Mouse (Mus musculus) forebrain, embryonic 16.5 days (tissue): Measurements from ENCODE around the gene Gm9837. TPM values are rescaled to one million over a fixed set of nuclear protein-coding genes. Genes with fewer than 3 reads are reported as not detected.

Experiments used
- ATAC-seq: fragments of 200-750 bp; cut with Nextera tagmentation; 2 replicates; pipeline ENCODE4 v1.8.0; 2017; ENCODE audit warnings: mild to moderate bottlenecking, moderate library complexity
- H3K27ac ChIP-seq: fragments of 300-500 bp; sonication (generic); 2 replicates; pipeline ENCODE4 v1.5.1; 2014; ENCODE audit warnings: low read length, control low read depth
- H3K27me3 ChIP-seq: fragments of 300-500 bp; sonication (generic); replicated peaks from 2 replicates; pipeline ENCODE4 v1.6.1; 2014; ENCODE audit warnings: low read length; ENCODE audit not compliant: control insufficient read depth, insufficient read depth
- H3K36me3 ChIP-seq: fragments of 300-500 bp; sonication (generic); 2 replicates; pipeline ENCODE4 v1.6.1; 2014; ENCODE audit not compliant: control insufficient read depth, insufficient read depth
- H3K4me1 ChIP-seq: fragments of 300-500 bp; sonication (generic); replicated peaks from 2 replicates; pipeline ENCODE4 v1.6.1; 2014; ENCODE audit warnings: low read length; ENCODE audit not compliant: control insufficient read depth, insufficient read depth
- H3K4me2 ChIP-seq: fragments of 300-500 bp; sonication (generic); 2 replicates; pipeline ENCODE4 v1.6.1; 2014; ENCODE audit warnings: mild to moderate bottlenecking, low read length, control low read depth
- H3K4me3 ChIP-seq: fragments of 300-500 bp; sonication (generic); replicated peaks from 2 replicates; pipeline ENCODE4 v1.5.1; 2014; ENCODE audit warnings: mild to moderate bottlenecking, low read length, control low read depth
- H3K9ac ChIP-seq: fragments of 300-500 bp; sonication (generic); replicated peaks from 2 replicates; pipeline ENCODE4 v1.6.1; 2014; ENCODE audit warnings: low read depth, low read length, control low read depth
- H3K9me3 ChIP-seq: fragments of 300-500 bp; sonication (generic); 2 replicates; pipeline ENCODE4 v1.6.1; 2016; ENCODE audit warnings: low read length; ENCODE audit not compliant: control insufficient read depth
- WGBS: fragments of 180-500 bp; shearing (Covaris S2); extraction: QIAGEN DNeasy Blood & Tissue Kit; methylation state at CpG from one replicate; pipeline ENCODE4 v1.1.7; 2014; 5-methylcytosine and 5-hydroxymethylcytosine counted together
- polyA plus RNA-seq: library from polyadenylated mRNA; unstranded; fragments of >200 nt; fragmentation: Nextera tagmentation; extraction: Ambion mirVana; gene quantifications from 2 replicates; pipeline ENCODE4 v1.2.1, GENCODE M21; 2015

Gm9837 gene
- polyA plus RNA-seq, 1 experiment from 2014 or later, result not detected

- H3K4me2 ChIP-seq, result no peak overlapping the region
- no peaks in the 10 kb centered on the region for H3K4me1 ChIP-seq
- no peak overlapping the region for H3K4me3 ChIP-seq
- H3K27me3 ChIP-seq, result no peaks in the 10 kb centered on the region
- H3K9ac ChIP-seq, result no peak overlapping the region
- no peaks in the 10 kb centered on the region for H3K9me3 ChIP-seq
- H3K36me3 ChIP-seq, result no peaks in the 10 kb centered on the region
- no peak overlapping the region for H3K27ac ChIP-seq
- 85% methylated on average over 1 of the region's 1 CpGs for WGBS
- no peak for ATAC-seq
Observed at GRCm38 (mm10) chr11:53448529-53448928, 21.8 kb downstream of the Gm9837 start.

DNA sequence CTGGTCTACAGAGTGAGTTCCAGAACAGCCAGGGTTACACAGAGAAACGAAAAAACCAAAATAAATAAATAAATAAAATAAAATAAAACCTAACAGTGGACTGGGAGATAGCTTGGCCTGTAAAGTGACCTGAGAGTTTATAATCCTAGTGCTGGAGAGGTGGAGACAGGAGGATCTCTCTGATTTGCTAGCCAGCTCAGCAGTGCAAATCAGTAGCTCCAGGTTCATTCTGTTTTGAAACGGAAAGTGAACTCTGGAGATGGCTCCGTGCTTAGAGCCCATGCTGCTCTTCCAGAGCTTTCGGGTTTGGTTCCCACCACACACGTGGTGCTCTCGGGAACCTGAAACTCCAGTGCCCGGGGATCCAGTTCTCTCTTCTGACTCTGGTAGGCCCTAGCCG, 22.3 kb downstream of the Gm9837 start:
- H3K36me3 ChIP-seq, result no peaks in the 10 kb centered on the region
- H3K4me1 ChIP-seq, result no peaks in the 10 kb centered on the region
- H3K4me2 ChIP-seq, result no peak overlapping the region
- no peak overlapping the region for H3K9ac ChIP-seq
- H3K4me3 ChIP-seq, result no peak overlapping the region
- WGBS, result 90% methylated on average over 8 of the region's 8 CpGs
- no peak for ATAC-seq
- no peaks in the 10 kb centered on the region for H3K9me3 ChIP-seq
- H3K27me3 ChIP-seq, result no peaks in the 10 kb centered on the region
- H3K27ac ChIP-seq, result no peak overlapping the region

DNA sequence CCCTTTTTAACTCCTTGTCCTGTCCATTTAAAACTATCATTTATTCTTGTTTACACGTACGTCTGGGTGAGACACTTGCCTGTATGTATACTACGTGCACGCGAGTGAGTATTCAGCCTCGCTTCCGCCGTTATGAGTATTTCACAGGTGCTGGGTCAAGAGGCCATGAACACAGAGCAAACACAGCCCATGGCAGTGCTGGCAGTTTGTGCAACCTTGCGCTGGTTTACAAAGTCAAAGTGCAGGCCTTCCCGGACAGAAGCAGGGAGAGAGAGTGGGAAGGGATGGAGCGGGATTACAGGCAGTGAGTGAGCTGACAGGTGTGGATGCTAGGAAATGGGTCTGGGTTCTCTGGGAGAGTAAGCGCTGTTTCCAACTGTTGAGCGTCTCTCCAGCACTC, 24.1 kb downstream of the Gm9837 start:
- no peak overlapping the region for H3K4me3 ChIP-seq
- H3K36me3 ChIP-seq, result no peaks in the 10 kb centered on the region
- WGBS, result 91% methylated on average over 13 of the region's 13 CpGs
- H3K27me3 ChIP-seq, result no peaks in the 10 kb centered on the region
- H3K9me3 ChIP-seq, result no peaks in the 10 kb centered on the region
- no peaks in the 10 kb centered on the region for H3K4me1 ChIP-seq
- no peak overlapping the region for H3K27ac ChIP-seq
- ATAC-seq, result no peak
- H3K9ac ChIP-seq, result no peak overlapping the region
- no peak overlapping the region for H3K4me2 ChIP-seq

DNA sequence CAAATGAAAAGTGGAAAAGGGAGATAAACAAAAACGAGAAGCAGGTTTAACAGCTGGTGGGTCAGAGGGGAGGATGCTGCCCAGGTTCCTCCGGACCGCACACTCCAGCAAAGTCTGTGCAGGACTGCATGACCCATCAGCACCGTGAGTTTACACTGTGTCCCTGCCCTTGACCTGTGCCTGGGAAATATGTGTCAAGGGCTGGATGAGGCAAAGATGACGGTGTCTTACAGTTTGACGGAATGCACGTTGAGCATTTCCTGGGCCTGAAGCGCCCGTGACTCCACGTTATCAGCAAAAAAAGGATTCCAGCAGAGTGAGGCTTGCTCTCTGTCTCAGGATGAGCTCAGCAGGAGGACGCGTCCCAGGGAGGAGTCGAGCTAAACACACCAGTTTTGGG, 24.7 kb downstream of the Gm9837 start:
- no peak overlapping the region for H3K4me3 ChIP-seq
- H3K9ac ChIP-seq, result no peak overlapping the region
- H3K36me3 ChIP-seq, result no peaks in the 10 kb centered on the region
- no peaks in the 10 kb centered on the region for H3K4me1 ChIP-seq
- no peaks in the 10 kb centered on the region for H3K27me3 ChIP-seq
- H3K27ac ChIP-seq, result no peak overlapping the region
- no peak for ATAC-seq
- H3K4me2 ChIP-seq, result no peak overlapping the region
- H3K9me3 ChIP-seq, result no peaks in the 10 kb centered on the region
- WGBS, result 65% methylated on average over 13 of the region's 13 CpGs

- no peak overlapping the region for H3K4me2 ChIP-seq
- no peaks in the 10 kb centered on the region for H3K4me1 ChIP-seq
- H3K4me3 ChIP-seq, result no peak overlapping the region
- H3K9ac ChIP-seq, result no peak overlapping the region
- H3K9me3 ChIP-seq, result no peaks in the 10 kb centered on the region
- WGBS, result 37% methylated on average over 6 of the region's 6 CpGs
- ATAC-seq, result no peak
- H3K27ac ChIP-seq, result no peak overlapping the region
- no peaks in the 10 kb centered on the region for H3K27me3 ChIP-seq
- no peaks in the 10 kb centered on the region for H3K36me3 ChIP-seq
Observed at GRCm38 (mm10) chr11:53443861-53444260, 26.4 kb downstream of the Gm9837 start.

DNA sequence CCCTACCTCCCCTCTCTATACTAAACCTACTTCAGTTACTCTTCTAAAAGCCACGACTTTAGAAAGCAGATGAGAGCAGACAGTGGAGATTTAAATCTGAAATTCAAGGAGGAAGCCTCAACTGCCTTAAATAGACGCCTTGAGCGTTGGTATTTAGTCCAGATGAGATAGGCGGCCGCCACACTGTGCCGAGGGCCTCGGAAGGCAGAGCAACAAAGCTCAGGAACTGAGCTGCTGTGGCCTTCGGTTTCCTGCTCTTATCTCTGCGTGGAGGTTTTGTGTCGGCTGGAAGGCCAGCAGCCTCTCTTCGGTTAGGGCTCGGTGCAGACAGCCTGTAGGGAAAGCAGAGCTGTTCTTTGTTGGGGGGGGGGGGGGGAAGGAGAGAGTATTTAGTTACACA, 28.4 kb downstream of the Gm9837 start:
- WGBS, result 64% methylated on average over 12 of the region's 12 CpGs
- Histone ChIP-seq H3K4me3 (no peak overlapping the region), H3K9ac (no peak overlapping the region), H3K4me2 (no peak overlapping the region), H3K36me3 (no peaks in the 10 kb centered on the region), H3K27ac (no peak overlapping the region), H3K9me3 (no peaks in the 10 kb centered on the region), H3K27me3 (no peaks in the 10 kb centered on the region), H3K4me1 (no peaks in the 10 kb centered on the region)
- ATAC-seq, result no peak

GRCm38 (mm10) chr11:53436338-53436737, 33.9 kb downstream of the Gm9837 start:
- peaks cover 4% of the 10 kb centered on the region for H3K4me1 ChIP-seq
- no peak overlapping the region for H3K4me3 ChIP-seq
- H3K27me3 ChIP-seq, result no peaks in the 10 kb centered on the region
- H3K9me3 ChIP-seq, result no peaks in the 10 kb centered on the region
- no peaks in the 10 kb centered on the region for H3K36me3 ChIP-seq
- ATAC-seq, result no peak
- H3K9ac ChIP-seq, result no peak overlapping the region
- H3K4me2 ChIP-seq, result no peak overlapping the region
- 86% methylated on average over 6 of the region's 6 CpGs for WGBS
- H3K27ac ChIP-seq, result no peak overlapping the region

- no peak for ATAC-seq
- no peaks in the 10 kb centered on the region for H3K9me3 ChIP-seq
- no peak overlapping the region for H3K27ac ChIP-seq
- H3K36me3 ChIP-seq, result no peaks in the 10 kb centered on the region
- H3K4me3 ChIP-seq, result no peak overlapping the region
- H3K27me3 ChIP-seq, result no peaks in the 10 kb centered on the region
- H3K4me2 ChIP-seq, result no peak overlapping the region
- WGBS, result 85% methylated on average over 8 of the region's 8 CpGs
- peaks cover 5% of the 10 kb centered on the region for H3K4me1 ChIP-seq
- H3K9ac ChIP-seq, result no peak overlapping the region
Observed at GRCm38 (mm10) chr11:53435504-53435903, 34.8 kb downstream of the Gm9837 start.

DNA sequence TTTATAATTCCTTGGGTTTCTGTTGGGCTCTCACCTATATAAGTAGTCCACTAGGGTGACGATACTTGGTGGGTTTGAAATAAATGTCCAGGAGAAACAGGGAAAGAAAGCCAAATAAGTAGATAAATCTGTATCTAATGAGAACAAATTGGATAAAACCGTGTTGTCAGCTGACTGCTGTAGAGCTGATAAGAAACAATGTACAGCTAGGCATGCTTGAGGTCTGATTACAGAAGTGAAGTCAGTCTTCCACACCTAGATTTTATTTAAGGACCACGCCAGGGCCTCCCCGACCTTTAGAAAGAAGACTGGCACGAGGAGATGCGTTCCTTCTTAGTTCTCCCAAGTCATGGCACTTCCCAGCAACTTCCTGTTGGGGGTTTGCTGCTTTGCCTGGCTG, 37.2 kb downstream of the Gm9837 start:
- 74% methylated on average over 6 of the region's 6 CpGs for WGBS
- no peak for ATAC-seq

DNA sequence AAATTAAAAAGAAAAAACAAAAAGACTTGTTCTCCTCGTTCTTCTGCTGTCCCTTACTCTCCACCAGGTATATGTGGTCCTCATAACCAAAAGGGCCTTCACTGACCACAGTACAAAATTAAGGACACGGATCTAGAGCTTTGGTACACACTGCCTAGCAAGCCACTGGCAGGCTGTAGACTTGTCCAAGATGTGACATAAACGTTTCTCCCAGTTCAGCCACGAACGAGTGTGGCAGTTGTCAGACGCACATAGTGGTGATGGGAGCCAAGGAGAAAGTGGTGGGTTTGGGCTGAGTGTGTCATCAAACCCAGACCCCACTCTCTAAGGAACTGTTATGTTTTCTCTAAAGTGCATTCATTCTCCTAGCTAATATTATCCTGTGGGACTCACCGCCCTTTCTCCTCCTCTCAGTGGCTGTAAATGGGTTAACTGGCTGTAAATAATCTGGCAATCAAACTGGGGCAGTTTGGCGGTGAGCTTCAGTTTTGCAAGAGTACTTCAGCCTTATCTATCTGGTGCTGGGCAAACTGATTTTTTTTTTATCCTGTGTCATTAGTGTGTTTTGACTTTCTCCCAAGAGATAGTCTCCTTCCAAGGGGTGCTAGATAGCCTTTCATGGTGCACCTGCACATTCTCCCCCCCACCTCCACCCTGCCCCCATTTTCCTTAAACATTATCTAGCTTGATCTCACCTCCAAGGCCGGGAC, 38.8 kb downstream of the Gm9837 start:
- WGBS, result 12% methylated on average over 9 of the region's 9 CpGs

More for the DNA sequence above, 37.2 kb downstream of the Gm9837 start:
- H3K9me3 ChIP-seq, result no peaks in the 10 kb centered on the region
- no peak overlapping the region for H3K27ac ChIP-seq
- H3K4me2 ChIP-seq, result no peak overlapping the region
- H3K4me1 ChIP-seq, result peaks cover 15% of the 10 kb centered on the region
- H3K36me3 ChIP-seq, result peaks cover 3% of the 10 kb centered on the region; the same call in 1 of the 2 replicates
- no peak overlapping the region for H3K9ac ChIP-seq
- H3K27me3 ChIP-seq, result no peaks in the 10 kb centered on the region
- no peak overlapping the region for H3K4me3 ChIP-seq

More for the DNA sequence above, 38.8 kb downstream of the Gm9837 start:
- peaks cover 15% of the 10 kb centered on the region for H3K4me1 ChIP-seq
- H3K27me3 ChIP-seq, result no peaks in the 10 kb centered on the region
- H3K27ac ChIP-seq, result peak overlapping the region; percentile 73
- peak overlapping the region; percentile 52 for H3K9ac ChIP-seq
- no peaks in the 10 kb centered on the region for H3K9me3 ChIP-seq
- H3K4me3 ChIP-seq, result peak overlapping the region; percentile 85
- H3K4me2 ChIP-seq, result peak overlapping the region; percentile 56
- H3K36me3 ChIP-seq, result peaks cover 6% of the 10 kb centered on the region; the same call in 1 of the 2 replicates
- peak; percentile 45; the same call in 1 of the 2 replicates for ATAC-seq
